Mouse (Mus musculus): Measurements from ENCODE around the gene Ston2.

Gene Ston2

GRCm38 (mm10) chr12:91654399-91655122 lies 133.6 kb downstream of the Ston2 start:
- DNase-seq, result peak in 1 of 2 experiments; percentile 27

- DNase-seq, result no peak
Measured at GRCm38 (mm10) chr12:91648426-91648825, 139.8 kb downstream of the Ston2 start.

DNA sequence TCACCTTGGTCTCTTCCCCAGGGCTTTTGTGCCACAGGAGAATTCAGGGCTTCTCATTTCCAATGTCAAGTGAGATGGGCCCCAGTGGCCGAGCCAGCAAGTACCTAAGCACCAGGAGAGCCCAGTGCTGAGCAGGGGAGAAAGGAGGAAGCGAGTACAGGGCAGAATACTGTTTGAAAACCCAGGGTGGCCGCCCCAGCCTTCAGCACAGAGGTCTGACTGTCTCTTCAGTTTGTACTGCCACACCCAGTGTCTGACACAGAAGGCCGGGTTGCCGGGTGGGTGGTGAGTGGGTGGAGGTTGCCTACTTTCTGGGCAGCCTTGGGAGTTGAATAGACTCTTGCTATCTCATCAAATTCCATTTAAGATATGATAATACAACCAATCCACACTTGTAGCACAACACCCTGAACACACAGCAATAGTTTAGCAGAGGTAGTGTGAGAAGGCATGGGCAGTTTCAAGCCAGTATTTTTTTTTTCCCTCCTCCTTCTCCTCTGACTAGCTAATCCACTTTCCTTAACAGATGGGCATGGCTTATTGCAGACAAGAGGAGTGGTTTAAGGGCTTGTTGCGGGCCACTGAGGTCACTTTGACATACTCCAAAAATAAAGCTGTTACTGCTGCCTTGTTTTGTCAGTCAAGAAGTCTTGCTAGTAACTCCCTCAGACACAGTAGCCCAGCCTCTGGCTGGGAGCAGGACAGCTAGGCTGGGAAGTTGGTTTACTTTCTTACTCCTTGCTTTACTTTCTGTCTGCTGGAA lies 142.6 kb downstream of the Ston2 start:
- DNase-seq, result peak in 1 of 2 experiments; percentile 9

DNA sequence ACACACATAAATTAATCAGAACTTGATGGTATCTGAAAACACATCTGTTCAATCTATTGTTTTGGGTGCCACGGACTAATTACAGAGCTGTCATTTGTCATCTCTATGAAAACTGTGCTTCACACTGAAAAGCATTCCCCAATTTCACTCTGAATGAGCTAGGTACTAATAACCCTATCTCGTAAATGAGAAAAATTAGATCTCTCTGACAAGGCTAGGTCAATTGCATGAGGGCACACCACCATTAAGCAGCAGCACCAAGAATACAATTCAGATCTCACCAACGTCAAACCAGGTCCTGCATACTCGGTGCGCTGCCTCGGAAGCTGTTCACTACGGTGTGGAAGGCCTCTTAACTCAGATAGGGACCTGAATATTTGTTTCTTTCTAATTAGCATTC lies 145.0 kb downstream of the Ston2 start:
- no peak for DNase-seq

- DNase-seq, result no peak
Measured at GRCm38 (mm10) chr12:91642426-91643093, 145.6 kb downstream of the Ston2 start.

DNA sequence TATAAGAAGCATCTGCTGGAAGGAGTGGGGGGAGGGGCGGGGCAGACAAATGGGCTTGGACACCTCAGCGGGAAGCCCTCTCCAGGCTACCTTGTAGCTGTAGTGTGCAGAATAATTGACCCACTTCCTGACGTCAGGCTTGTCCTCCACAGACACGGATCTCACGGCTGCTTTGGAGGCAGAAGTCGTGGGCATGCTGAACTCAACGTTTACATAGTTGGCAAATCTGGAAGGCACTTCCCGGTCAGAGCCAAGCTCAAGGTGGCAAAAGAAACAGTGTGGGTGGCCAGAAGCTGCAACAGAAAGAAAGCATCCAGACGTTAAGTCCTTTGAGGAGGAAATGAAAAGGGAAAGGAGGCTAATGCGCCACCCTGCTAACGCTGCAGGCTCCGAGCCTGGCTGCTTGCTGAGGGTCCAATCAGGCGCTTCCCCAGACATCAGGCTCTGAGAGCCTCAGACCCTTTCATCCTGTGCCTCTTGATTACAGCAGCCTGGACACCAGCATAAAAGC lies 146.5 kb downstream of the Ston2 start:
- peak; percentile 46 to 64 for DNase-seq

GRCm38 (mm10) chr12:91641133-91641532 lies 147.1 kb downstream of the Ston2 start:
- DNase-seq, result peak in 1 of 2 experiments; percentile 7

DNA sequence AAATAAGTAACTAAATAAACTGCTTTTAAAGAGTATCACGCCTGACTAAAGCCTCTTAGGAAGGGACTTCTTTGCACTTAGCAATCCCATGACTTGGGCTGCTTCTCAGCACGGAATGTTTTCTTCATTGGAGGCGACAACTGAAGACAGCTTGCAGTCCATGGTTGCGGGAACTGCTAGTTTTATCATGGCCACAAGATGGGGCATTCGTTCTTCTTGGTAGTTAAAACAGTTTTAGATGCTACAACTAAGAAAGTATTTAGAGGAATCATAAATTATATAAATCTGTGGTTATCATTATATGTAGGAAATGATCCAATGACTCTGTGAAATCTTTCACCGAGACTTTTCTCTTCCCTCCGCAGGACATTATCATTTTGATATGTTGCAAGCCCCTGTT lies 147.5 kb downstream of the Ston2 start:
- peak; percentile 75 to 81 for DNase-seq

GRCm38 (mm10) chr12:91638351-91638750 lies 149.8 kb downstream of the Ston2 start:
- peak in 1 of 2 experiments; percentile 21 for DNase-seq

DNA sequence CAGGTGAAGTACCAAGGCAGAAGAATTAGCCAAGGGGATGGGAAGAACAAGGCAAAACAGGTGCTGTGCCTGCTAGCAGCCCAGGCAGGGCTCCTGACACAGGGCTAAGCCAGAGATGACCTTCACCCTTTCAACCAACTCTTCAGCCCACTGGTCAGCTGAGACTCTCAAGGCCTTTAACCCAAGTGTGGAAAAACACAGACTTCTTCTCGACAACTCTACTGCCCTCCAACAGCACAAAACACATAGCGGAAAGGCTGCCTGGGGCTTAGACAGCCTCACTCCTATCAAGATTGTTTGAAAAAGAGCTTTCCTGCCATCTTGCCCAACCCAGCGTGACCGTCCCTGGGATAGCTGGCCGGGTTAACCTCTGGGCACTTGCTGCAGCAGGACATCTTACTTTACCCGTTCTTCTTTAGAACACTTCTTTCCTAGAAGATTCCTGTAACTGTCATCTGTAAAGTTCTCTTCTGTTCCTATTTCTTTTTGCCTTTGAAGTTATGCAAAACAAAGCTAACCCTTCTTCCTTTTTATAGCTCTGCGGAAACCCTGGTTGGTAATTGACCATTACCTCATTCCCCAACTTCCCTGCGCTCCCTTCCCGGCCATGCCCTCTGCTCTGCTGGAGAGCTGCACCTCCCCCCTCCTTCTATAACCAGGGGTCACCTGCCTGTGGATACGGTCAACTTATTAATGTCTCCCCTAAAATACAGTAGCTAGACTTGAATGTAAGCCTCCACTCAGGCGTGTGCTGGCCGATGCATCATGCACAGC lies 150.9 kb downstream of the Ston2 start:
- peak in 1 of 2 experiments; percentile 22 for DNase-seq

- DNase-seq, result no peak
Measured at GRCm38 (mm10) chr12:91626482-91626881, 161.7 kb downstream of the Ston2 start.

GRCm38 (mm10) chr12:91625013-91625412 lies 163.2 kb downstream of the Ston2 start:
- peak; percentile 39 to 51 for DNase-seq

DNA sequence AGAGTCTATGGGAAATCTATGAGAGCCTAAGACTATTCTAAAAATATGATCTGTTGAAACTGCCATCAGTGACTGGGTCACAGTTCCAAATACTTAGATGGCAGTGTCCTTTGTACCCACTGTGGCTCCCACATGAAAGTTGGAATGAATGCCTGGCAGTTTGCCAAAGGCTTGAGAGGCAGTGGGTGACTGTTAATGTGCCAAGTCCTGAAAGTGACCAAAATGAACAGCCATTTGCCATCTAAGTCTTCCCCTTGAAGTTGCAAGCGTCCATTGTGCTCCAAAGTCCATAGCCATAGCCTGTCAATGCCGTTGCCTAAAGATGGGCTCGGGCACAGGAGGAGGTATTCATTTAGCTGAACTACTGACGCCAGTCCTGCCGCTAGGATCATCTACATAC lies 178.8 kb downstream of the Ston2 start:
- DNase-seq, result no peak

DNA sequence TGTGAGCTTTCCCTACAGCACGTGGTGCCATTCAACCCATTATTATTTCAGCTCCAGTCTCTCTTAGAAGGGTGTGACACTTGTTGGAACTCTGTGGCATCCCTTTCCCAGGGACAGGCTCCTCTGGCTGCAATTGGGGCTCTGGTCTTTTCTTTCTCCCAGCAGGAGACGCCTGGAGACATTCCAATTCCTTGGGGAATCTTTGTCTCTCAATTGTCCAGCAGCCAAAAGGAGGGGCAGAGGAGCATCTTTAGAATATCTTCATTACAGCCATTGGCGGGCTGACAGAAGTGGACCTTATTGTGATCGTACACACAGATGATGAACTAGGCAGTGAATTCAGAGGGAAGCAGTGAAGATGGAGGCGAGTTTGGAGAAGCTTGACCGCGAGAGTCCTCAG lies 180.5 kb downstream of the Ston2 start:
- no peak for DNase-seq

DNA sequence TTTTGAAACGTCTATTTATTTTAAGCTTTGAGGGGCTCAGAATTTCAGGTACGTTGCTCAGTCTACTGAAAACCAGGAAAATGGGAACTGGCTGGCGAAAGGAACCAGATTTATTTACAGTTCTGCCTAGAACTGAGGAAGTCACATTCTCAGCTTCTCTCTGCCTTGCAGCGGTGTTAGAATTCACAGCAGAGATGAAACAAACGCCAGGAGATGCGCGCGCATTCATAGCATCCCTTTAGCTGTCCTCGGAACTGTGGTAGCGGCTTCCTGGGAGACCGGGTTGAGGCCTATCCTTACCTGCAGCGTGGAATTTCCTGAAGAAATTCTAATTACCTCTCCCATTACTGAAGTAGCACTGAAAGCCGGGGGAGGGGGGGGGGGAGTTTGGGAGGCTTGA lies 181.5 kb downstream of the Ston2 start:
- DNase-seq, result no peak

- peak in 1 of 2 experiments; percentile 43 for DNase-seq
Measured at GRCm38 (mm10) chr12:91604600-91604999, 183.6 kb downstream of the Ston2 start.

GRCm38 (mm10) chr12:91592128-91592527 lies 196.1 kb downstream of the Ston2 start:
- no peak for DNase-seq

- DNase-seq, result no peak
Measured at GRCm38 (mm10) chr12:91591191-91591590, 197.0 kb downstream of the Ston2 start.

DNA sequence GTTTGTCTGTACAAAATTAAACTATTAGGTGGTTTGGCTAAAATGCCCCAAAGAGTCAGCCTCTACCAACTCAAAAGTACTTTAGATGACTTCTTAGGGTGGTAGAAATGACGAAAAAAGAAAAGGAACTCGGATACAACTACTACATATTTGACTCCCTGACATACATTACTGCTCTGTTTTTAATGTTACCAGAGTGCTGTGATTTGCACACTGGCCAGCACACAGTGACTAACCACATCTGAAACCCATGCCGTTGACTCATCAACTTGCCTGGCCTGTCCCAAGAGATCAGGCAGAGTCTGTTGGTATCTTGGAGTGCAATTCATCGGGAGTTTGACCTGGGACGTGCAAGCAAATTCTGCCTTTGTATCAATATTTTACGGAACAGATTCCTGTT lies 197.5 kb downstream of the Ston2 start:
- peak; percentile 17 to 41 for DNase-seq

DNA sequence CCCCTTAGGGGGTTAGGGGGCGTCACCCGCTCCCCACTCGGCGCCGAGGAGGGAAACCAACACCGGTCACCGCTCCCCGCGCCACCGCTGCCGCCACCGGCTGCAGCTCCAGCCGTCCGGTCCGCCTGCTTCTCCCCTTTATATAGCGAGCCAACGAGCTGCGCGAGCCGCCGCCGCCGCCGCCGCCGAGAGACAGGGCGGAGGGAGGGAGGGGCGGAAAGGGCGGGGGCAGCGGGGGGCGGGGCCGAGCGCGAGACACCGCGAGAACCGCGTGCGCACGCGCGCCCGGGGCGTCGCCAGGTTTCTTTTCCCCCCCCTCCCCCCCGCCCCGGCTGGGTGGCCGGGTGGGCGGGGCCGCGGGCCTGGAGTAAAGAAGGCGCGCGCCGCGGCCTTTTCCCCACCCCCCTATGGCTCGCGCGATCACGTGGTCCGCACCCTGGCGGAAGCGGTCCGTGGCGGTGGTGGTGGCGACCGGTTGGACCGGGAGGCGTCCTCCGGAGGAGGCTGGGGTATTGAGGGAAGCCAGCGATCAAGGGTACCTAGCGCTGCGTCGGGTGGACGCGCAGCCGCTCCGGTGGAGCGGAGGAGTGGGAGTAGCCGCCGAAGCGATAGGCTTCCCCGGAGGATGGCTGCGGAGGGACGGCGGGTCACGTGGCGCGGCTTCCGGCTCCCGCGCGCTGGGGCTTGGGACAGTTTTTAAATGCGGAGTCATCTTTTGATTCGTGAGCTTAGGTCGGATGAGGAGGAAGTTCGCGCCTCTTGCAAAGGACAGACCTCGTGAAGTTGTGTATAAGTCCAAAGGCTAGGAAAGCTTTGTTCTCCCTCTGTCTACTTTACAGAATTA lies 198.1 kb downstream of the Ston2 start, which contains the start of gene Gtf2a1:
Gene Gtf2a1, minus strand, starts transcription at position 641 of the 844 bp plus-strand sequence.
- peak; percentile 97 to 98 for DNase-seq

GRCm38 (mm10) chr12:91589542-91589846 lies 198.7 kb downstream of the Ston2 start:
- DNase-seq, result no peak

Data from kidney, postnatal 4 days (tissue).